Mouse (Mus musculus) cerebellum, adult 8-10 months (tissue): ENCODE measurements around the gene Sphk1.

Experiments
- DNase-seq: peaks from one replicate; pipeline ENCODE4 v3.0.0; 2022

Sphk1 gene

GRCm38 (mm10) chr11:116541183-116541582 lies 10.5 kb downstream of the Sphk1 start:
- DNase-seq, result no peak

GRCm38 (mm10) chr11:116543110-116543509 lies 12.4 kb downstream of the Sphk1 start:
- no peak for DNase-seq

GRCm38 (mm10) chr11:116547296-116548060 lies 16.8 kb downstream of the Sphk1 start:
- no peak for DNase-seq

- DNase-seq, result no peak
Observed at GRCm38 (mm10) chr11:116548780-116549179, 18.1 kb downstream of the Sphk1 start.

GRCm38 (mm10) chr11:116549273-116550038 lies 18.7 kb downstream of the Sphk1 start:
- DNase-seq, result no peak

- DNase-seq, result no peak
Observed at GRCm38 (mm10) chr11:116550748-116551147, 20.0 kb downstream of the Sphk1 start.

- no peak for DNase-seq
Observed at GRCm38 (mm10) chr11:116552194-116552593, 21.5 kb downstream of the Sphk1 start.

- peak; percentile 58 for DNase-seq
Observed at GRCm38 (mm10) chr11:116554171-116554878, 23.6 kb downstream of the Sphk1 start.

GRCm38 (mm10) chr11:116555572-116555971 lies 24.8 kb downstream of the Sphk1 start:
- no peak for DNase-seq

- DNase-seq, result no peak
Observed at GRCm38 (mm10) chr11:116556308-116556707, 25.6 kb downstream of the Sphk1 start.

- DNase-seq, result no peak
Observed at GRCm38 (mm10) chr11:116565283-116566041, 34.7 kb downstream of the Sphk1 start.

GRCm38 (mm10) chr11:116567531-116567930 lies 36.8 kb downstream of the Sphk1 start:
- DNase-seq, result no peak

- DNase-seq, result no peak
Observed at GRCm38 (mm10) chr11:116570821-116571220, 40.1 kb downstream of the Sphk1 start.

- DNase-seq, result no peak
Observed at GRCm38 (mm10) chr11:116571767-116572679, 41.3 kb downstream of the Sphk1 start.

- DNase-seq, result no peak
Observed at GRCm38 (mm10) chr11:116572756-116573543, 42.2 kb downstream of the Sphk1 start.

- DNase-seq, result no peak
Observed at GRCm38 (mm10) chr11:116574486-116574885, 43.8 kb downstream of the Sphk1 start.

- no peak for DNase-seq
Observed at GRCm38 (mm10) chr11:116574982-116575381, 44.3 kb downstream of the Sphk1 start.

- DNase-seq, result no peak
Observed at GRCm38 (mm10) chr11:116575396-116575795, 44.7 kb downstream of the Sphk1 start.

- no peak for DNase-seq
Observed at GRCm38 (mm10) chr11:116579280-116579679, 48.6 kb downstream of the Sphk1 start.

- no peak for DNase-seq
Observed at GRCm38 (mm10) chr11:116580031-116580652, 49.4 kb downstream of the Sphk1 start.
